Mouse (Mus musculus): ENCODE measurements around the gene Qk. TPM values are rescaled to one million over a fixed set of nuclear protein-coding genes. Genes with fewer than 3 reads are reported as not detected.

Qk gene
- polyA plus RNA-seq, 1 experiment = 326 TPM

DNA sequence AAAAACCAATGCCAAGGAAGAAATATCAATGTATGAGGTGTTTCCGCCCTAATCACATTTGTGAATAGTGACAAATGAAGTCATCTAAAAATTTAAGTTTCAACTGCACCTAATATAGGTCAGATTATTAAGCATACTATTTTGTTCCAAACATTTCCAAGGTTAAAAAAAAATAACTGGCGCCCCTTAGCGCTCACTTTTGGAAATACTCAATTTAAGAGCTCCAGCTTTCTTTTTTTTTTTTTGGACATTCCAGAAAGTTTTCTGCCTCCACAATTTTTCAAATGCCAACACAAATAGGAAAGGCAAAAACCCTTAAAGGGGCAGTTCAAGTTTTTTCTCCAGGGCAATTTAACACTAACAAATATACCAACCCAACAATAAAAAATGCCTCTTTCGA, 2.5 kb downstream of the Qk start:
- Histone ChIP-seq H3K27ac (replicated peaks; ENCODE audit: low read depth, low read length) (peak overlapping the region; percentile 96), H3K4me1 (ENCODE audit: control insufficient read depth, insufficient read depth, insufficient read length, low read length) (peaks cover 9% of the 10 kb centered on the region), H3K4me3 (ENCODE audit: insufficient read depth, low read depth, low read length) (peak overlapping the region; percentile 93)

DNA sequence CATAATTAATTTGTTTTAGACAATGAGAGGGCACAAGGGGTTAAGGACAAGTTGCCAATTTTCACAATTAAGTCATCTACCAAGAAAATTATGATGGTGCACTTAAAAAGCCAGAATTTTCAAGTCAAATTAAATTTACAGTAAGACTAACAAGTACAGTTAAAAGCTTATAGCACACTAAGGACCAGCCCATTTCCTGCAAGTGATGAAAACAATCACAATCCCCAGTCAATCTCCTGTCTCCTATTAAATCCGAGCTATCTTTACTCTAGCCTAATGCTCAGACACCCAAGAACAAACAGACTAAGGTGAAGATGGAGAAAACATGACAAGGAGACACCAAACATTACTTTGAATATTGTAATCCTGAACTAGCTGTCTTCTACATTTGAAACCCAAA, 3.2 kb downstream of the Qk start:
- no peak overlapping the region for H3K27ac ChIP-seq (replicated peaks; ENCODE audit: low read depth, low read length)
- H3K4me3 ChIP-seq (ENCODE audit: insufficient read depth, low read depth, low read length) = peak overlapping the region; percentile 55
- peaks cover 6% of the 10 kb centered on the region for H3K4me1 ChIP-seq (ENCODE audit: control insufficient read depth, insufficient read depth, insufficient read length, low read length)

DNA sequence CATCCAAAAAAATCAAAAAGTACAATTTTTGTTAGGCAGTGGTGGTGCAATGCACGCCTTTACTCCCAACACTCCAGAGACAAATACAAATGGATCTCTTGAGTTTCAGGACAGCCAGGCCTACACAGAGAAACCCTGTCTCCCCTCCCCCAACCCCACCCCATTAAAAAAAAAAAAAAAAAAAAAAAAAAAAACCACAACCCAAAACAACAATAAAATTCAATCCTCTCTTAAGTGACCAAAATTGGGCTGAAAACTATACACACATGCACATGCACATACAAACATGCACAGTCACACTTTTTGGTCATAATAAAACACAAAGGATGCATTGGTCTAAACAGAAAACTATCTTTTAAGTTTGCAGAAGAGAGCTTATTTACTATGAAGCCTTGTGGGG, 9.6 kb downstream of the Qk start:
- H3K27ac ChIP-seq (replicated peaks; ENCODE audit: low read depth, low read length) = no peak overlapping the region
- H3K4me3 ChIP-seq (ENCODE audit: insufficient read depth, low read depth, low read length) = no peak overlapping the region
- H3K4me1 ChIP-seq (ENCODE audit: control insufficient read depth, insufficient read depth, insufficient read length, low read length) = peaks cover 22% of the 10 kb centered on the region

DNA sequence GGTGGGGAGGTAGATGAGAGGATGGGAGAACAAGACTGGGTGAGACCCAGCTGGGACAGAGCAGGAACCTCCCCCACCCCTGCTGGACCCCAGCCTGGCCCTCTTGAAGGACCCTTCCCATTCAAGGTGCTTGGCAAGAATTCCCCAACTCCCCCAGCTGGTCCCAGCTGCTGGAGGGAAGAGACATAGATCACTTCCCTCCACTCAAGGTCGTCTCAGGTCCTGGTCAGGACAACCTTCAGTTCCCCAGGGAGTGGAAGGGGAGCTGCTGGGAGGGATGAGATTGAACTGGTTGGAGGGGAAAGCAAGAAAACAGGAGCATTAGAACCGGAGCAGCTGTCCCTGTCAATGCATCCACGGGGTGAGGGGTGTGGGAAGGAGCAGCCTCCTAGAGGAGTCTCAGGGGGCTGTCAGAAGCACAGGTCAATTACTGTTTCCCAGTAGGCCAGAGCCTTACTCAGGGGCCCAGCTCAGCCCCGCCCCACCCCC, 10.5 kb downstream of the Qk start:
- Histone ChIP-seq H3K4me1 (ENCODE audit: control insufficient read depth, insufficient read depth, insufficient read length, low read length) (peaks cover 22% of the 10 kb centered on the region), H3K27ac (replicated peaks; ENCODE audit: low read depth, low read length) (peak overlapping the region; percentile 67; the same call in 1 of the 2 replicates), H3K4me3 (ENCODE audit: insufficient read depth, low read depth, low read length) (peak overlapping the region; percentile 10)

DNA sequence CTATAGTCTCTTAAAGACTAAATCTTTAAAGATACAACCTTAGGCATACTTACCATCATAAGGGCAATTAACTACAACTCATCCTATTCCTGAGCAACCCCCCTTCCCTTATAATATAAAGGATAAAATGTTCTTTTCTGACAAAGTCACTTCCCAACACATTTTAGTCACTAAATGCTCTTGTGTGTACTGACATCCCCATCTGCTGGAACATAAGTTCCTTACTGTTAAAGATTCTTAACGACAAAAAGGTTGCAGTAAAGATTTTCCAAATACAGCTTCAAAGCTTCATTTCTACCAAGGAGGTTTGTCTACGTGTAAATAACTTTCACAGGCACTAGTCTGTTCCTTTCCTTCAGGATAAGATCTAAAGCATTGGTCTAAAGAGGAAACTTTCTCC, 13.2 kb downstream of the Qk start:
- no peak overlapping the region for H3K27ac ChIP-seq (replicated peaks; ENCODE audit: low read depth, low read length)
- no peak overlapping the region for H3K4me3 ChIP-seq (ENCODE audit: insufficient read depth, low read depth, low read length)

DNA sequence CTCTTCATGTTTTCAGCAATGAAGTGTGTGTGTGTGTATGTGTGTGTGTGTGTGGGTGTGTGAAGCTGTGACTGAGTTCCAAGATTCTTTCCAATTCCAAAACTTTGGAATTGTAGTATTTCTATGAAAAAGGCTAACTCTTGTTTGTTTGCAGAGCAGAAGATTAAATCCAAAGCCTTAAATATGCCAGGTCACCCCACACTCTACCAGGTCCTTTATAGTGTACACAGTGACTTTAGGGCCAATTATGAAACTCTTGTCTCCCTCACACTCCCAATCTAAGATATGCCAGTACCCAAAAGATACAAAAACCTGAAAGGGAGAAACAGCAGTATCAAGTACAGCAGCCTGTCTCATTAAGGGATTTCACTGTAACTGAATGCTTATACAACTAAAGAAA, 15.7 kb downstream of the Qk start:
- Histone ChIP-seq H3K27ac (replicated peaks; ENCODE audit: low read depth, low read length) (no peak overlapping the region), H3K4me1 (ENCODE audit: control insufficient read depth, insufficient read depth, insufficient read length, low read length) (peaks cover 11% of the 10 kb centered on the region), H3K4me3 (ENCODE audit: insufficient read depth, low read depth, low read length) (no peak overlapping the region)

More for the DNA sequence above, 13.2 kb downstream of the Qk start:
- peaks cover 22% of the 10 kb centered on the region for H3K4me1 ChIP-seq (ENCODE audit: control insufficient read depth, insufficient read depth, insufficient read length, low read length)

DNA sequence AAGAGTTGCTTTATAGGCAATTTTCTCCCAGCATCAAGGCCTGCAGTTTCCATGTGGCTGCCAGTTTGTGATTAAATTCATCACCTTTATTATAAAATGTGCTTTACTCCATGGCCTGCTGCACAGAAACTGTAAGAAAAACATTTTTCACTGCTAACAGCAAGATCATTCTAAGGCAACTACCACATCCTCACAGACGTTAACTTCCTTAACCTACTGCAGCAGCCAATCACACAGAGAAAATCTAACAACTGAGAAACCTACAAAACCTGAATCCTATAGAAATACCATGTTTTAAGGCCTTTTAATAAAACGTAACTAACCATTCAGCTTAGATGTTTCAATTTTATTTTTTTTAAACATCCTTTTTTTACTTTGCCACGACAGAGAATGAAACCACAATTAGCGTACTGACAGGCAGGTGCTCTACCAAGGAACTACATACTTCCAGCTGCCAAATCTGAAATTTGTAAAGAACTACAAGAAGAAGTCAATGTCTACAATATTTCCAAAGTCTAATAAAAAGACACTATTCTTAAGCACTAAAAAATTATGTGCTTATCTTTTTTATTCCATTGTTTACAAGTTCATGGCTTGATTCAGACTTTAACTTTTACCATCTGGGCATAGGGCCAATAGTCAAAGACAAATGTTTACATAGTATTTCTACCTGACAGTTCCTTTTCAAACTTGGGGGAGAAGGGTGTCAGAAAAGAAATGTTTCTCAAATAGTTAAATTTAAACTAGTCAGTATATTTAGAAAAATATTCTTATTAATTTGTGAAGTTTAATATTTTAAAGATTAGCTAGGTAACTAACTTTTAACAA, 18.5 kb downstream of the Qk start:
- Histone ChIP-seq H3K4me3 (ENCODE audit: insufficient read depth, low read depth, low read length) (no peak overlapping the region), H3K27ac (replicated peaks; ENCODE audit: low read depth, low read length) (no peak overlapping the region), H3K4me1 (ENCODE audit: control insufficient read depth, insufficient read depth, insufficient read length, low read length) (peaks cover 15% of the 10 kb centered on the region)

DNA sequence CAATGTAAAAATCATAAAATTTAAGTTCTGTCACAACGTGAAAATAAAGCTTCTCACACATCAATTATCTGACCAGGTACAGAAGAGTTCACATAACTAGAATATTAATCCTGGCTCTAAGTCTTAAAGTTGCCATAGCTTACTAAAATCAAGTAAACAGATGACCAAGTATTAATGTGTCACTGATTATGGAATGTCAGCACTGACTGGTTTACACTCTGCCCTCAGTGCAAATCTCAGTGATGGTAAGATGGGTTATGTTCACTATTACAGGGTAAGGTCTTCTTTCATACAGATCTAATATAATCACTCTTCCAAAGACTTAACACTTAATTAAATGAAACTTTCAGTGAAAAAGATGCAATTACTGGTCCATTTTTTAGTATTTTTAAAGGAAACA, 20.3 kb downstream of the Qk start:
- H3K4me1 ChIP-seq (ENCODE audit: control insufficient read depth, insufficient read depth, insufficient read length, low read length) = peaks cover 11% of the 10 kb centered on the region
- no peak overlapping the region for H3K4me3 ChIP-seq (ENCODE audit: insufficient read depth, low read depth, low read length)
- no peak overlapping the region for H3K27ac ChIP-seq (replicated peaks; ENCODE audit: low read depth, low read length)

DNA sequence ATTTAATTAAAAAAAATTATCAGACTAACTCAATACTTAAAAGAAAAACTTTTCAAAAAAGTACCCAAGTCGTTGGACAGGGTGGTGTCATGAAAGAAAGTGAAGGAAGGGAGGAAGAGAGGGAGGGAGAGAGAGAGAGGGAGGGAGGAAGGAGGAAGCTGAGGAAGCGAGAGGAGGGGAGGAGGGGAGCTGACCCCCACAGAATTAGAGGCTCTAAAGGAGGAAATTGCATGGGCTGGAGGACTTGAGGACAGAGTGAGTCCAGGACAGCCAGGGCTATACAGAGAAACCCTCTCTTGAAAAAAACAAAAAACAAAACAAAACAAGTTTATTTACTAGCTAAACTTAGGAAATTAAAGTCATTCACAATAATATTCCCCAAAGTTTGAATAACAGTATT, 27.1 kb downstream of the Qk start:
- Histone ChIP-seq H3K27ac (replicated peaks; ENCODE audit: low read depth, low read length) (no peak overlapping the region), H3K4me3 (ENCODE audit: insufficient read depth, low read depth, low read length) (no peak overlapping the region)

DNA sequence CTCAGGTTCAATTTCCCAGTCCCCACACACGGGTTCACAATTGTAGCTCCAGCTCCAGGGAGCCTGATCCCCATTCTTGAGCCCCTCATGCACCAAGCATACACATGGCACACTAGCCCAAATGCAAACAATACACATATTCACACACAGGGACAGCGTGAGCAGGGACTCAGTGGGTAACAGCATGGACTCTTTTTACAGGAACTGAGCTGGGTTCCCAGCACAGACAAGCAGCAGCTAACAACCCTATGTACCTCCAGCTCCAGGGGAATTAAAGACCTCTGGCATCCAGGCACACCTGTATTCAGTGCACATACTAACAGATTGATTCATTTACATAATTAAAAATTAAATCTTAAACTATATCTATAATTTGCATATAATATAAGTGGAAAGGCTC, 34.9 kb downstream of the Qk start:
- peaks cover 5% of the 10 kb centered on the region for H3K4me1 ChIP-seq (ENCODE audit: control insufficient read depth, insufficient read depth, insufficient read length, low read length)
- H3K4me3 ChIP-seq (ENCODE audit: insufficient read depth, low read depth, low read length) = no peak overlapping the region
- no peak overlapping the region for H3K27ac ChIP-seq (replicated peaks; ENCODE audit: low read depth, low read length)

More for the DNA sequence above, 27.1 kb downstream of the Qk start:
- peaks cover 10% of the 10 kb centered on the region for H3K4me1 ChIP-seq (ENCODE audit: control insufficient read depth, insufficient read depth, insufficient read length, low read length)

DNA sequence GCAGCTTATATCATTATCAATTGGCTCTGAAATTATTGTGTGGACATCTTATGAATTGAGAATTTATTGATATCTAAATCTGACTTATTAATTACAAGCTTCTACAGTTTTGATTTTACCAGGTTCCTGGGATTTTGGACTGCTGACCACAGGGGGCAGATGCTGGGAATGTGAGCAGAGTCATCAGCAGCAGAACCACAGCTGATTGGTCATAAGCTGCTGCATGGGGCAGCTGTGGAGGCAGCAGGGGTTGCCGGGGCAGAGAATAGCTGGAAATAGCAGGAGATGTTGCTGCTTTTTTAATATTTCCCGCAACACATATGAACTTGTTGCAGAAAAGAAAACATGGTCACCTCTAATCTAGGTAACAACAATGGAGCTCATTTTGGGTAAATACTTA, 40.1 kb downstream of the Qk start:
- H3K4me3 ChIP-seq (ENCODE audit: insufficient read depth, low read depth, low read length) = no peak overlapping the region
- peaks cover 5% of the 10 kb centered on the region; the same call in 1 of the 2 replicates for H3K4me1 ChIP-seq (ENCODE audit: control insufficient read depth, insufficient read depth, insufficient read length, low read length)
- no peak overlapping the region for H3K27ac ChIP-seq (replicated peaks; ENCODE audit: low read depth, low read length)

DNA sequence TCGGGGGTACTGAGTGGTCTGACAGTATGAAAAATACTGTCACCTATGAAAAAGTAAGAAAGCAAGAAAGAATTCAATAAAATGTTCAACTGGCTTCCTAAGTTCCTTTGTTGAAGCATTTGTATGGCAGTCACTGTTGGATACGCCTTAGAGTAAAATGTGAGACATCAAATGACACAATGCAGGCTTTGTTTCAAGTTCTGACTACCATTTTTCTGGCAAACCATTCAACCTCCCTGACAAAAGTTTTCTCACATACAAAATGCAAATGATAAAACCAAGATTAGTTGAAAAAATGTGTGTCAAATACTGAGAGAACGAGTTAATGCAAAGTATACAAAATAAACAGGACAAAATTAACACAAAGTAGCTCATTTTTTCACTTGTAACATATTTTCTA, 50.1 kb downstream of the Qk start:
- peaks cover 7% of the 10 kb centered on the region for H3K4me1 ChIP-seq (ENCODE audit: control insufficient read depth, insufficient read depth, insufficient read length, low read length)
- H3K4me3 ChIP-seq (ENCODE audit: insufficient read depth, low read depth, low read length) = no peak overlapping the region
- no peak overlapping the region for H3K27ac ChIP-seq (replicated peaks; ENCODE audit: low read depth, low read length)

DNA sequence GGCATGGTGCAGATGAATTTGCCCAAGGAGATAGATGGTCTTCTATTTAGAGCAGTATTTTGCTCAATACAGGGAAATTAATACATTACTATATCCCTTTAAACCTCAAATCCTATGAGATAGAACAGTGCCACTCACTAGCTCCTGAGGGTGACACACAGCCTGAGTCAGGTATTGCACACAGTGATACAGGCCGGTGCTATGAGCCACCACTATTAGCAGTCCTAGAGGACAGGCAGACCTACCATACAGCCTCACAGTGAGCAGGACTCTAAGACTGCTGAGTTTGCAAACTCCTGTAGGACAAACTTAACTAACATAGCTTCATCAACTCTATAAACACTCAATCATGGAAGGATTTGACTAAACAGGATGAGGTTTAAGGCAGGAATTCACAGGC, 51.2 kb downstream of the Qk start:
- no peak overlapping the region; the same call in 1 of the 2 replicates for H3K27ac ChIP-seq (replicated peaks; ENCODE audit: low read depth, low read length)
- H3K4me3 ChIP-seq (ENCODE audit: insufficient read depth, low read depth, low read length) = no peak overlapping the region
- peaks cover 7% of the 10 kb centered on the region for H3K4me1 ChIP-seq (ENCODE audit: control insufficient read depth, insufficient read depth, insufficient read length, low read length)

DNA sequence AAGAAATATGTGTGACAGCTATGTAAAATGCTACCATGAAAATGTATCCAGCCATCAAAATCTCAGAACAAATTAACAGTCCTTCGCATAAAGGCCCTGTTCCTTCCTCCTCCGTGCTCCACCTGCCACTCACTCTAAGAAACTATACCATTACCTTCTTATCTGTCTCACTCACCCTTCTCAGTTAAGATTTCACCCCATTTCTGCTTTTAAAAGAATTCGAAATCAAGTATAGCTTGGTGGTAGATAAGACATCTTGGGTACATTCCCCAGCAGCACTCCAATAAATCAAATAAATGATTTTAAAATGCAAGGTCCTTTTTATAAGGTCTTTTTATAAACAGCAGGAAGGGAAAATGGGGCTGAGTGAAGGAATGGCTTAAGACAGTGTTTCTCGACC, 53.4 kb downstream of the Qk start:
- Histone ChIP-seq H3K4me1 (ENCODE audit: control insufficient read depth, insufficient read depth, insufficient read length, low read length) (peaks cover 7% of the 10 kb centered on the region), H3K4me3 (ENCODE audit: insufficient read depth, low read depth, low read length) (no peak overlapping the region), H3K27ac (replicated peaks; ENCODE audit: low read depth, low read length) (no peak overlapping the region; the same call in 1 of the 2 replicates)

DNA sequence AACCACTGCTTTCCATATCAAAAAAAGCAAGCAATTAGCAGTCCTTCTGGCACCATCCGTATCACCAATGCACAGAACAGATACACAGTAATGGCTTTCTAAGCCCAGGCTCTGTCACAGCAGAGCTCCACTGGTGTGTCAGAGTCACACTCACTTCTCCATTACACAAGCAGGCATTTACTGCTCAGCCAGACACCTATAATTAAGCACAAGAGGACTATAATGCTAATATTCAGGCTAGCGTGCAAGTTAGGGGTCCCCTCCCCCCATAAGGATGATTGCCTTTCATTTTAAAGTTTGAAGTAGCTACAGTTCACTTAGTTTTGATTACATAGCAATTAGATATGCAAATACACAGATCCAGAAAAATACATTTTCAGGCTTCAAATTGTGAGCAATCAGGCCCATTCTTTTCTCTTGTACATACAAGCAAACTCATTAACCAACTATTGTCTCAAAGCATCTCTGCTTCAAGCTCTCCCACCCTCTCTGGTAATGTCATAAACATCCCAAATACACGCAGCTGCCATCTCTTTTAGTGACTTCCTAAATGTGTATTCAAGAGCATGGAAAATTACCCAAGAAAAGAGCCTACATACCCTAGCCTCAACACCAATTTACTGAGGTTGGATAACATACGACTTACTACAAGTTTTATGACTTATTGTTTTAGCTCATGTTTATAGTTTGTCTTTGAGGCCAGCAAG, 68.2 kb downstream of the Qk start:
- H3K4me3 ChIP-seq (ENCODE audit: insufficient read depth, low read depth, low read length) = no peak overlapping the region
- no peak overlapping the region for H3K27ac ChIP-seq (replicated peaks; ENCODE audit: low read depth, low read length)
- H3K4me1 ChIP-seq (ENCODE audit: control insufficient read depth, insufficient read depth, insufficient read length, low read length) = peaks cover 8% of the 10 kb centered on the region

Measured in brown adipose tissue, adult 24 weeks (tissue).